Mouse (Mus musculus) heart, adult 18-20 months (tissue): ENCODE data around the gene Ccr5. TPM values are rescaled to one million over a fixed set of nuclear protein-coding genes. Genes with fewer than 3 reads are reported as not detected.

Source experiments
- DNase-seq, 2 experiments: peaks; one replicate each; pipeline ENCODE4 v3.0.0; 2021 to 2022; ENCODE audit warnings: mixed read lengths in 1 of 2
- total RNA-seq, 2 experiments: library from RNA; stranded (reverse); gene quantifications; 2 replicates each; pipeline ENCODE4 v1.2.3; 2021

Ccr5 gene
- total RNA-seq, 2 experiments from 2014 or later, result 0.80 to 1.1 TPM

DNA sequence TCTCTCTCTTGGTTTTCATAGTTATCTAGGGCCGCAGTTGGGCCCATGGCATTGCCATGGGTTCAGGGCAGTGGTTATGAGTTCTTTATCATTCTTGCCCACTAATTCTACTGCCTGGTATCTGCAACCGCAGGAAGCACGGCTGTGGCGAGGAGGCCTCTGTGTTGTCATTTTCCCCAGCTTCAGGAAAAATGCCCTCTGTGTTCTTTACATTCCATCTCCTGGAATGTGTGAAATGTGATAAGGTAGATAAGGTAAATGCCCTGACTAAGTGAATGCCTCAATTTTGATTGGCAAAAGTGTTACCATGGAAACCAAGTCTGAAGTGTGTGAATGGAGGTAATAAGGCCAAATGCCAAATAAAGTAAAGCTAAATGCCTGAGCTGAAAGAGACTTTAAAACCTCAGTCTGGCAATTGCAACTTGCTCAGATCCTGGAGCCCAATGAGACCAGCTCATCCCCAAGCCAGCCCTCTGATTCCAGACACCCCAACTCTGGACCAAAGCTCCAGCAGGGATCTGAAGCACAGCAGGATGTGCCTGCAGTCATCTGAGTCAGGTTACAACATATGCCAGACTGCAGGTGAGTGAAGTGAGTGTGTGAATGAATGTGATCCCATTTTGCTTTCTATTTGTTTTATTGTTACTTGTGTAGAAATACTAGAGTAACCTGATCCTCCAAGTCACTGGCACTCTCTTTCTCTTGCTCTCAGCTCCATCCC lies 16.9 kb downstream of the Ccr5 start:
- DNase-seq, result no peak

DNA sequence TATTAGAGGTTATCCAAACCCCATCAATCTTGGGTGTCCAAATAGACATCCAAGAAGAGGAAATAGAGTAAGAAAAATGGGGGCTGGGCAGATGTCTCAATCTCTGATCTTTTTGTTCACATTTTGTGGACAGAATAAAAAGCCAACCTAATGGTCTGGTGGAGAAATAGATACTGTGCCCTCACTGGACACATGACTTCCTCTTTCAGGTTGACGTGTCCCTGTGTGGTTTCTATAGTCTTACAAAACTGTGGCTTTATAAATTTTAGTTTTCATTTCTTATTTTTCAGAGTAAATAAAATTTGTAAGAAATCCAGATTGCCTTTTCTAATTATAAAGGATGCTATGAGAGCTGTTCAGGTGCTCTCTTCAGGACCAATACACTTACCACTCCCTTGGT lies 22.3 kb downstream of the Ccr5 start:
- DNase-seq, result peak; percentile 9 to 36

DNA sequence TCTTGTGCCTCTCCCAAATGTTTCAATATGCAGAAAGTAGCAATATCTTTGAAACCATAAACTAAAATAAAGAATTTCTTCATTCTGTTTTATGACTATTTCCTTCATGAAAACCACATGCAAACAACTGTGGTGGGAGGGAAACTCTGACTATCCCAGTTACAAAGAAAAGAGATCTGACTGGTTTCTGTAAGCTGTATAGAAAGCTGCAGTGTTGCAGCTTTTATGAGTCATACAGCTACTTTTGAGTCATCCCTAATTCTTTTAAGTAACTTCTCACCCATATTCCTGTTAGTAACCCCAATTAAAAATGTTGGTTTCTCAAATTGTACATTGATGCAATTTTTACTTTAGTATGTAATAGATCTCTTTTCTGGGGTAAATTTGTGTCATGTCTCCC lies 25.0 kb downstream of the Ccr5 start:
- DNase-seq, result no peak

Other genes starting within 250 kb of the Ccr5 start
- under 1 TPM; 0.31 to 0.47 TPM for gene Ccr1, start 152.9 kb upstream of the Ccr5 start, total RNA-seq
- not detected for gene Ccr1l1, start 143.1 kb upstream of the Ccr5 start, total RNA-seq
- not detected for gene Ccr3, start 99.6 kb upstream of the Ccr5 start, total RNA-seq
- gene Ccr2, start 19.6 kb upstream of the Ccr5 start, total RNA-seq, result under 1 TPM; 0.33 to 0.42 TPM
- gene 2010315B03Rik, start 191.2 kb downstream of the Ccr5 start, total RNA-seq, result 1 to 10 TPM; 8.8 to 9.8 TPM